Mouse (Mus musculus): ENCODE measurements around the gene Ak6. TPM values are rescaled to one million over a fixed set of nuclear protein-coding genes. Genes with fewer than 3 reads are reported as not detected.
A peak's percentile ranks its signal among the peaks of the same experiment; 100 is the strongest.

Ak6 gene
- total RNA-seq, 2 experiments from 2014 or later = 93.3 to 93.7 TPM

- peak; percentile 12 to 57 for DNase-seq (ENCODE audit: extremely low spot score in 1 of 2, low spot score in 1 of 2)
Observed at GRCm38 (mm10) chr13:100659864-100660456, 9.2 kb downstream of the Ak6 start.

GRCm38 (mm10) chr13:100669291-100670022, 18.7 kb downstream of the Ak6 start, which contains the start of gene Ccdc125:
Ccdc125 (plus strand) TSS chr13:100669717.
- DNase-seq (ENCODE audit: extremely low spot score in 1 of 2, low spot score in 1 of 2) = no peak

DNA sequence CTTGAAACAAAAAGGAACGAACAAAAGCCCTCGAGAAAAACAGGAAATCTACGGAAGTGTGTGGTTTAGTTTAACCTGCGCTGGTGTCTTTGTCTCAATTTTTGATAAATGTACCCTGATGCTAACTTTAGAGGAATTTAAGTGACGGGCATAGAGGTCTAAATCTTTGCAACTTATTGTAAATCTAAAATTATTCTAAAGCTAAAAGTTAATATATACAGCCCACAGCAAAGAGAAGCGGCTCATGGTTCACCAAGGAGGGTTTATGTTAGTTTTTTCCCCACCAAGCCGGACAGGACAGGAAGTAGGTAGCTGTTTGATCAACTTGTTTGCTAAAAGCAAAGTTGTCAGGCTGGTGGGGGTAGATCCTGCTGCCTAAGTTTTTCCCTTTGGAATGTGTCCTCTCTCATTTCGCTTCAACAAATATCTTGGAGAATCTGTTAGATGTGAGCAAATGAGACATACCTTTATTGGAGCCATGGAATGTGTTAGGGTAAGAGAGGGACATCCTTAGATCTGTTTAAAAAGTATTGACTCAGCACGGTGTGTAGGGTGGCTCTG, 19.5 kb downstream of the Ak6 start:
- DNase-seq (ENCODE audit: extremely low spot score in 1 of 2, low spot score in 1 of 2) = no peak

GRCm38 (mm10) chr13:100675936-100676635, 25.3 kb downstream of the Ak6 start:
- no peak for DNase-seq (ENCODE audit: extremely low spot score in 1 of 2, low spot score in 1 of 2)

DNA sequence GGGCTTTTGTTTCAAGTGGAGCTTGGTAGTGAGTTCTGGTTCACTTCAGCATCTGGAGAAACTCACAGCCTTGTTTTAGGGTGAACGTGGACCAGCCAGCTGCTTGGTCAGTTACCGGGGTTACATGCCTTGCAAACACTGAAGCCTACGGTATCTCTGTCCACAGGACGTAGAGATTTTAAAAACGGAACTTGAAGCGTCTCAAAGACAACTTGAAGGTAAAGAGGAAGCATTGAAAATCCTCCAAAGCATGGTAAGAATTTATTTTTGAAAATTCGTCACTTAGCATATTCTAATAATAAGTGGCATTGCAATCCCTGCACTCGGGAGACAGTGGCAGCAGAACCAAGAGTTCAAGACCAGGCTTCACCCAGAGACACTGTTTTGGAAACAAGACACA, 30.8 kb downstream of the Ak6 start:
- no peak for DNase-seq (ENCODE audit: extremely low spot score in 1 of 2, low spot score in 1 of 2)

DNA sequence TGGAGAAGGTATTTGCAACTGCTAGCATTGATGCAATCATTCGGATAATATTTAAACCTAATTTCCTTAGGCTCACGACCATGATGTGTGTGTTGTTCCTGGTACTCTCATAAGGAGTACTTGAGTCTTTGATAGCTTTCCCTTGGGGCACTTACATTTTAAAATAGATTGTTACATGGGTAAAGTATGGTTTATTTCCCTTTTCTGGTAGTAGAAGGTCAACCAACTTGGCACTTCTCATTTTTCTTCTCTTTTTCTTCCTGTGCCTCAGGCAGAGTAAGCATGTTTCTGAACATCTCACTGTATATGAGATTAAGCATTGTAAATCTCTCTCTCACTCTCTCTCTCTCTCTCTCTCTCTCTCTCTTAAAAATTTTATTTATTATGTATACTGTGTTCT, 32.1 kb downstream of the Ak6 start:
- DNase-seq (ENCODE audit: extremely low spot score in 1 of 2, low spot score in 1 of 2) = no peak

- no peak for DNase-seq (ENCODE audit: extremely low spot score in 1 of 2, low spot score in 1 of 2)
Observed at GRCm38 (mm10) chr13:100684355-100684754, 33.6 kb downstream of the Ak6 start.

GRCm38 (mm10) chr13:100687513-100687912, 36.7 kb downstream of the Ak6 start:
- no peak for DNase-seq (ENCODE audit: extremely low spot score in 1 of 2, low spot score in 1 of 2)

DNA sequence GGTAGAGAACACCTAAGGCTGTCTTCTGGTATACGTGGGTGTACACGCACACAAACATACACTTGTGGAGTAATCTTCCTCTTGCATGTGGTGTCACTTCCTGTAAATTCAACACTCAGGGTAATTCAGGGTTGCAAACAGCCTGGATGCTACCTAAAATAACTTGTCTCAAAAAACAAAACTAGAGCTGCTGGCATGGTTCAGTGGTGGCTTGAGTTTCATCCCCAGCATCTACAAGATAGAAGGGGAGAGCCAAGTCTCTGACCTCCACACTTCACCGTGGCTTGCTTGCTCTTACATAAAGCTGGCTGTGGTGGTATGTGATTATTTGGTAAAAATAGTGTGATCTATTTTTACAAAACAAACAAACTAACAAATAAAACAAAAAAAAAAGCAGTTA, 46.8 kb downstream of the Ak6 start:
- no peak for DNase-seq (ENCODE audit: extremely low spot score in 1 of 2, low spot score in 1 of 2)

- DNase-seq (ENCODE audit: extremely low spot score in 1 of 2, low spot score in 1 of 2) = no peak
Observed at GRCm38 (mm10) chr13:100698866-100699265, 48.1 kb downstream of the Ak6 start.

- DNase-seq (ENCODE audit: extremely low spot score in 1 of 2, low spot score in 1 of 2) = no peak
Observed at GRCm38 (mm10) chr13:100703468-100703867, 52.7 kb downstream of the Ak6 start.

DNA sequence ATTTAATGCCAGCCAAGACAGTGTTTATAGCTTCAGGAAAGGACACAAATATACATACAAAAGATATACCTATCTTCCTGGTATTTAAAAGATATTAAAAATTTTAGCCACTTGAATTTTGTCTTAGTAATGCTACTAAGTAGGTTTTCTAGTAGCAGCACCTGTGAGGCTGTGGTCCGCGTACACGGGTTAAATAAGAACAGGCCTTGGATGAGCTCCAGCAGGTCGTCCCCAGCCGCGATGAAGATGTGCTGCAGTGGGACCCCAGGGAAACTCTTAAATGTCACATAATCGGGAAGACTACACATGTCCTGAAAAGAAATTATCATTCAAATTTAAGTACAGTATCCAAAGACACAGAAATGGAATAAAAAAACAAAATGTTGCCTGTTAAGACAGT, 55.4 kb downstream of the Ak6 start:
- no peak for DNase-seq (ENCODE audit: extremely low spot score in 1 of 2, low spot score in 1 of 2)

DNA sequence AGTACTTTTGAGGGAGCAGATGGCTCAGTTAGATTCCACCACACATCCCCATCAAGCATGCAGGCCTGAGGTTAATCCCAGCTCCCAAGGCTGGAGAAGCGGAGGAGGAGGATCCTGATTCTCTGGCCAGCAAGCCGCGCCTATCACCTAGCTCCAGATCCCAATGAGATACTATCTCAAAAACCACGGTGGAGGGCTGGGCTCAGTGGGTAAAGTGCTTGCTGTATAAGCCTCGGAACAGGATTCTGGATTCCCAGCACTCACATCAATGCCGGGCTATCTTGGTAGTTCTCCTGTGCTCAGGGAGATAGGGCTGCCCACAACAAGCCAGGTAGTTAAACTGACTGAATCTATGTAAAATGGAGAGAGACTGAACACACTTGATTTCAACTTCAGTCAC, 64.7 kb downstream of the Ak6 start:
- DNase-seq (ENCODE audit: extremely low spot score in 1 of 2, low spot score in 1 of 2) = no peak

Other genes starting within 250 kb of the Ak6 start
- gene Naip1, start 198.1 kb upstream of the Ak6 start, total RNA-seq (2021) = under 1 TPM; 0.15 to 0.16 TPM
- gene Gtf2h2, start 158.4 kb upstream of the Ak6 start, total RNA-seq (2021) = 10 to 100 TPM; 47.9 to 53.2 TPM
- gene Ocln, start 98.3 kb upstream of the Ak6 start, total RNA-seq (2021) = 10 to 100 TPM; 12.4 to 13.2 TPM
- 1 to 10 TPM; 1.1 to 1.2 TPM for gene Marveld2, start 34.0 kb upstream of the Ak6 start, total RNA-seq (2021)
- gene Rad17, start 72 bp downstream of the Ak6 start, total RNA-seq (2021) = 10 to 100 TPM; 13.2 to 14.0 TPM
- 10 to 100 TPM; 20.8 to 23.3 TPM for gene Taf9, start 600 bp downstream of the Ak6 start, total RNA-seq (2021)
- gene Ccdc125, start 18.7 kb downstream of the Ak6 start, total RNA-seq (2021) = under 1 TPM; 0.17 to 0.42 TPM
- gene Cdk7, start 80.0 kb downstream of the Ak6 start, total RNA-seq (2021) = 10 to 100 TPM; 36.3 to 38.6 TPM
- 10 to 100 TPM; 55.9 to 56.0 TPM for gene Mrps36, start 93.7 kb downstream of the Ak6 start, total RNA-seq (2021)
- gene Cenph, start 124.9 kb downstream of the Ak6 start, total RNA-seq (2021) = 1 to 10 TPM in 1 of 2 experiments, under 1 TPM in 1; 0.42 to 1.1 TPM
- gene Ccnb1, start 135.6 kb downstream of the Ak6 start, total RNA-seq (2021) = 1 to 10 TPM; 1.5 TPM
- gene Slc30a5, start 182.4 kb downstream of the Ak6 start, total RNA-seq (2021) = 10 to 100 TPM; 37.9 to 40.5 TPM